ENCODE assay signal across 25 mouse cellular contexts in the genomic region with DNA sequence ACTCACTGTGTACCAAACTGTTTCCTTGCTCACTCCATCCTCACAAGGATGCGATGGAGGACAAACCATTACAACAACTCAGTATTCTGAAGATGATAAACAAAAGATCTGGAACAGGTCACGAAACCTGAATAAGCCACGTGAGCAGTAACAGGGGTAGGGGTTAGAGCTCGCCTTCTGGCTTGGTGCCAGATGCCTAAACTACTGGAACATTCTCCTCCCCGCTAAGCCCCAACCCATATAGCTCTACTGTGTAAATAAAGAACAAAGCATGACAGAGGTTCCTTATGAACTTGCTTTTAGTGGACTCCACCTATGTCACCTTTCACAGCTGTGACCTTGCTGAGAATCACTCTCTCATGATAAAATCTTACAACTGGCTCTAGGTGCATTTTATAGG.
A peak's percentile ranks its signal among the peaks of the same experiment; 100 is the strongest.
DNase-seq lines count a peak whose midpoint lies in the region; ATAC-seq lines count a peak whose summit lies in the region.
"Had no signal": no experiment of that assay in that cellular context is flagged by ENCODE, and none has a peak within 500 bp of the region (broad histone marks: within the 10 kb centered on the region; RNA-seq: fewer than 3 reads in every experiment).

No protein-coding gene starts in this region.

- WGBS in intestine, embryonic 14.5 days, result 52% methylated on average over 5 of the region's 5 CpGs
- WGBS in intestine, embryonic 16.5 days, result 49% methylated on average over 5 of the region's 5 CpGs
- 57% methylated on average over 5 of the region's 5 CpGs for WGBS in midbrain, embryonic 14.5 days
- 89% methylated on average over 5 of the region's 5 CpGs for WGBS in midbrain, embryonic 11.5 days

- no peak overlapping the region for H3K9ac ChIP-seq in intestine, embryonic 14.5 days (ENCODE audit: low read length)
- no peak overlapping the region for H3K9ac ChIP-seq in intestine, embryonic 16.5 days (ENCODE audit: low read depth, low read length)
- no peak overlapping the region for H3K9ac ChIP-seq in midbrain, embryonic 14.5 days (replicated peaks; ENCODE audit: low read length)
- H3K9ac ChIP-seq in midbrain, embryonic 11.5 days (ENCODE audit: low read length), result no peak overlapping the region
- H3K9ac ChIP-seq: embryonic facial prominence, embryonic 12.5 days; embryonic facial prominence, embryonic 15.5 days; forebrain, embryonic 15.5 days; hindbrain, embryonic 13.5 days had no signal

- no peak overlapping the region for H3K27ac ChIP-seq in intestine, embryonic 14.5 days (ENCODE audit: low read depth)
- H3K27ac ChIP-seq in intestine, embryonic 16.5 days (ENCODE audit: low read length), result no peak overlapping the region
- no peak overlapping the region; the same call in 1 of the 2 replicates for H3K27ac ChIP-seq in midbrain, embryonic 14.5 days (replicated peaks; ENCODE audit: low read depth, low read length)
- H3K27ac ChIP-seq in midbrain, embryonic 11.5 days (ENCODE audit: low read depth, low read length), result no peak overlapping the region
- H3K27ac ChIP-seq: embryonic facial prominence, embryonic 12.5 days; embryonic facial prominence, embryonic 15.5 days; hindbrain, postnatal 0 days had no signal

- H3K4me2 ChIP-seq in intestine, embryonic 14.5 days (ENCODE audit: low read length), result no peak overlapping the region
- no peak overlapping the region for H3K4me2 ChIP-seq in intestine, embryonic 16.5 days (ENCODE audit: low read depth, low read length)
- H3K4me2 ChIP-seq in midbrain, embryonic 14.5 days (ENCODE audit: low read length), result no peak overlapping the region
- no peak overlapping the region for H3K4me2 ChIP-seq in midbrain, embryonic 11.5 days
- H3K4me2 ChIP-seq: embryonic facial prominence, embryonic 12.5 days; embryonic facial prominence, embryonic 15.5 days; forebrain, embryonic 15.5 days; heart, embryonic 11.5 days; hindbrain, embryonic 13.5 days had no signal

- 0 out of 2 replicates have a peak, but pooled peaks have one; percentile 15 for ATAC-seq in intestine, embryonic 14.5 days (replicated peaks; ENCODE audit: low FRiP score, low TSS enrichment, low read depth)
- no peak for ATAC-seq in intestine, embryonic 16.5 days
- no peak for ATAC-seq in midbrain, embryonic 14.5 days (ENCODE audit: low FRiP score, low TSS enrichment)
- ATAC-seq in midbrain, embryonic 11.5 days (ENCODE audit: low FRiP score), result no peak; the same call in 1 of the 2 replicates
- ATAC-seq: hindbrain, postnatal 0 days; inflammation-experienced regulatory T-cells, adult 6 months had no signal

- DNase-seq in heart, adult 11 months, result peak; percentile 44
- DNase-seq in heart, postnatal 25 days (ENCODE audit: low spot score), result no peak
- DNase-seq in intestine, embryonic 14.5 days (ENCODE audit: low spot score), result no peak
- DNase-seq in midbrain, embryonic 14.5 days, result peak; percentile 21
- no peak for DNase-seq in midbrain, embryonic 11.5 days (ENCODE audit: low spot score, missing footprints)
- peak; percentile 73 for DNase-seq in ZHBTc4 (ENCODE audit: low read depth, low spot score)
- DNase-seq: adrenal gland, postnatal 10 days; B cell, adult 2 months; cerebellum, adult 11 months; cerebellum, adult 2 months; cerebellum, adult 9-11 months; cerebellum, postnatal 25 days; gastrocnemius, postnatal 10 days; gastrocnemius, postnatal 36 days; heart, postnatal 36 days; kidney, adult 11 months had no signal

- H3K4me1 ChIP-seq in intestine, embryonic 14.5 days (replicated peaks; ENCODE audit: control insufficient read depth, insufficient read depth, low read length), result no peaks in the 10 kb centered on the region
- H3K4me1 ChIP-seq in intestine, embryonic 16.5 days (ENCODE audit: control insufficient read depth, insufficient read depth, low read length), result no peaks in the 10 kb centered on the region
- peaks cover 15% of the 10 kb centered on the region for H3K4me1 ChIP-seq in midbrain, embryonic 14.5 days (ENCODE audit: control insufficient read depth, insufficient read depth, low read length)
- peaks cover 5% of the 10 kb centered on the region; the same call in 1 of the 2 replicates for H3K4me1 ChIP-seq in midbrain, embryonic 11.5 days (ENCODE audit: control insufficient read depth, insufficient read depth, low read length)
- H3K4me1 ChIP-seq: embryonic facial prominence, embryonic 12.5 days; embryonic facial prominence, embryonic 15.5 days had no signal

- no peaks in the 10 kb centered on the region for H3K36me3 ChIP-seq in intestine, embryonic 14.5 days (ENCODE audit: control insufficient read depth, insufficient read depth, low read length)
- H3K36me3 ChIP-seq in intestine, embryonic 16.5 days (ENCODE audit: control insufficient read depth, insufficient read depth, low read length), result no peaks in the 10 kb centered on the region
- H3K36me3 ChIP-seq in midbrain, embryonic 14.5 days (ENCODE audit: control insufficient read depth, insufficient read depth, low read length), result no peaks in the 10 kb centered on the region
- H3K36me3 ChIP-seq in midbrain, embryonic 11.5 days (ENCODE audit: control insufficient read depth, insufficient read depth, low read length), result no peaks in the 10 kb centered on the region
- H3K36me3 ChIP-seq: embryonic facial prominence, embryonic 12.5 days; embryonic facial prominence, embryonic 15.5 days; forebrain, embryonic 15.5 days; G1E; hindbrain, embryonic 13.5 days had no signal

- H3K27me3 ChIP-seq in intestine, embryonic 14.5 days (replicated peaks; ENCODE audit: control insufficient read depth, insufficient read depth, low read length), result no peaks in the 10 kb centered on the region
- H3K27me3 ChIP-seq in intestine, embryonic 16.5 days (replicated peaks; ENCODE audit: control insufficient read depth, insufficient read depth, low read length), result no peaks in the 10 kb centered on the region
- no peaks in the 10 kb centered on the region for H3K27me3 ChIP-seq in midbrain, embryonic 14.5 days (ENCODE audit: control insufficient read depth, insufficient read depth, low read length)
- H3K27me3 ChIP-seq in midbrain, embryonic 11.5 days (ENCODE audit: control insufficient read depth, insufficient read depth, low read length), result no peaks in the 10 kb centered on the region
- H3K27me3 ChIP-seq: embryonic facial prominence, embryonic 12.5 days; embryonic facial prominence, embryonic 15.5 days; forebrain, embryonic 15.5 days; hindbrain, embryonic 13.5 days had no signal

- H3K4me3 ChIP-seq in intestine, embryonic 14.5 days (ENCODE audit: low read depth, low read length), result no peak overlapping the region
- H3K4me3 ChIP-seq in intestine, embryonic 16.5 days (ENCODE audit: low read length), result no peak overlapping the region
- H3K4me3 ChIP-seq in midbrain, embryonic 14.5 days (replicated peaks; ENCODE audit: low read depth, low read length), result no peak overlapping the region
- H3K4me3 ChIP-seq in midbrain, embryonic 11.5 days (ENCODE audit: low read depth, low read length), result no peak overlapping the region
- H3K4me3 ChIP-seq: embryonic facial prominence, embryonic 12.5 days; embryonic facial prominence, embryonic 15.5 days; forebrain, embryonic 15.5 days; hindbrain, embryonic 13.5 days had no signal

- intact Hi-C loops in heart, postnatal 25 days (cut with DNase I), result no loop called here

- H3K9me3 ChIP-seq in intestine, embryonic 14.5 days (ENCODE audit: control insufficient read depth, low read length), result no peaks in the 10 kb centered on the region
- H3K9me3 ChIP-seq in intestine, embryonic 16.5 days (ENCODE audit: control insufficient read depth, low read length), result no peaks in the 10 kb centered on the region
- no peaks in the 10 kb centered on the region for H3K9me3 ChIP-seq in midbrain, embryonic 14.5 days (ENCODE audit: control insufficient read depth, low read length)
- H3K9me3 ChIP-seq in midbrain, embryonic 11.5 days (ENCODE audit: control insufficient read depth, low read length), result no peaks in the 10 kb centered on the region
- H3K9me3 ChIP-seq: embryonic facial prominence, embryonic 12.5 days; embryonic facial prominence, embryonic 15.5 days; forebrain, embryonic 15.5 days; hindbrain, embryonic 13.5 days had no signal

Comparison
In these comparisons a context has a peak if more than half of its experiments do, and no peak if none do; other contexts are left out.
1. DNase-seq: peak in heart, adult 11 months (single experiment), midbrain, embryonic 14.5 days (single experiment) and ZHBTc4 (single experiment); none in heart, postnatal 25 days (single experiment), intestine, embryonic 14.5 days (single experiment) and midbrain, embryonic 11.5 days (single experiment).